Mouse (Mus musculus) neural tube, embryonic 13.5 days (tissue): ENCODE measurements around the gene Dlgap1. TPM values are rescaled to one million over a fixed set of nuclear protein-coding genes. Genes with fewer than 3 reads are reported as not detected.

Experiments
- ATAC-seq: fragments of 200-750 bp; cut with Nextera tagmentation; 2 replicates; pipeline ENCODE4 v1.8.0; 2017; ENCODE audit warnings: low read depth, mild to moderate bottlenecking, moderate TSS enrichment, moderate library complexity
- H3K27ac ChIP-seq: fragments of 300-500 bp; sonication (generic); replicated peaks from 2 replicates; pipeline ENCODE4 v1.5.1; 2015; ENCODE audit warnings: moderate library complexity, mild to moderate bottlenecking, inconsistent platforms
- H3K27me3 ChIP-seq: fragments of 300-500 bp; sonication (generic); 2 replicates; pipeline ENCODE4 v1.6.1; 2015; ENCODE audit warnings: mild to moderate bottlenecking, inconsistent platforms
- H3K36me3 ChIP-seq: fragments of 300-500 bp; sonication (generic); 2 replicates; pipeline ENCODE4 v1.6.1; 2015; ENCODE audit warnings: mild to moderate bottlenecking, inconsistent platforms
- H3K4me1 ChIP-seq: fragments of 300-500 bp; sonication (generic); replicated peaks from 2 replicates; pipeline ENCODE4 v1.6.1; 2015; ENCODE audit warnings: inconsistent platforms
- H3K4me2 ChIP-seq: fragments of 300-500 bp; sonication (generic); 2 replicates; pipeline ENCODE4 v1.6.1; 2015; ENCODE audit warnings: inconsistent platforms, mild to moderate bottlenecking, moderate library complexity
- H3K4me3 ChIP-seq: fragments of 300-500 bp; sonication (generic); 2 replicates; pipeline ENCODE4 v1.5.1; 2015; ENCODE audit warnings: mild to moderate bottlenecking, inconsistent platforms
- H3K9ac ChIP-seq: fragments of 300-500 bp; sonication (generic); 2 replicates; pipeline ENCODE4 v1.6.1; 2015; ENCODE audit warnings: moderate library complexity, mild to moderate bottlenecking, inconsistent platforms
- H3K9me3 ChIP-seq: fragments of 300-500 bp; sonication (generic); 2 replicates; pipeline ENCODE4 v1.6.1; 2016; ENCODE audit warnings: inconsistent platforms
- WGBS: fragments of 180-500 bp; shearing (Covaris S2); methylation state at CpG from one replicate; pipeline ENCODE4 v1.1.7; 2015; 5-methylcytosine and 5-hydroxymethylcytosine counted together
- polyA plus RNA-seq: library from polyadenylated mRNA; unstranded; fragments of >200 nt; fragmentation: Nextera tagmentation; extraction: Ambion mirVana; gene quantifications from 2 replicates; pipeline ENCODE4 v1.2.1, GENCODE M21; 2015

Gene Dlgap1
- polyA plus RNA-seq, 1 experiment from 2014 or later: 19.2 TPM

DNA sequence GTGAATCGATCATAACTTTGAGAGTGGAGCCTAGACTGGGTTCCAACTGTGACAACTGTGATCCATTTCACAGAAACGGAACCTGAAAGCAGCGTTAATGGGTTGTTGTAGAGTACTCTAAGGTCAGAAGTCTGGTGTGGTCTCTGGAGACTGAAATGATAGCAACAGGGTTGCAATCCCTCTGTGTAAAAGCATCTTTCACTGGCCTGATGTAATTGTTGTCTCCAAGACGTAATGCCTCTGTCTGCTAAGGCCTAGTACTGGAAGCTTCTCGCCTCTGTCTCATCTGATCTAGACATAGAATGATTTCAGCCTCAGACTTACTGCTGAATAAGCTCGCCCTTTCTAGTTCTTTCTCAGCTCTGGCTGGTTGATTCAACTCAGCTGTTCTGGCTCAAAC is 721.3 kb downstream of the Dlgap1 start:
- H3K4me3 ChIP-seq: no peak overlapping the region

DNA sequence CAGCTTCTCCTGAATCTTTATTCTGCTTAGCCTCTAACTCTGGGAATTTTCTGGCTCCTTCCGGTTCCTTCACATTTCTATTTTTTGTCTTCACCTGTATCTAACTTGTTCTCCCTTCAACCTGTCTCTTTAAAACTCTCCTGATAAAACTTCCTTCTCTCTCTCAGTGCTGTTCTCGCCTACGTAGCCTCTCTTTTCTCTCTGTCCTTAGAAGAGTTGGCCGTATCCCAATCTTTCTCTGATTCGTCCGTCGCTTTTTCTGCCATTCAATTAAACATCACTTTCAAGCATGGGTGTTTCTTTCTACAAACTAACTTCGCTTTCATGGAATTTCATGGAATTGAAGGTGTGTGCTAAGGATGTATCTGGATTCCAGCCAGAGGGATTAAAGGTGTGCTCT is 721.7 kb downstream of the Dlgap1 start:
- 92% methylated on average over 8 of the region's 8 CpGs for WGBS
- H3K4me3 ChIP-seq: no peak overlapping the region
- H3K27ac ChIP-seq: no peak overlapping the region
- H3K9me3 ChIP-seq: no peaks in the 10 kb centered on the region
- ATAC-seq: no peak
- H3K9ac ChIP-seq: no peak overlapping the region
- H3K27me3 ChIP-seq: no peaks in the 10 kb centered on the region
- no peaks in the 10 kb centered on the region for H3K36me3 ChIP-seq
- no peaks in the 10 kb centered on the region for H3K4me1 ChIP-seq
- no peak overlapping the region for H3K4me2 ChIP-seq

More for the DNA sequence above, 721.3 kb downstream of the Dlgap1 start:
- Histone ChIP-seq H3K4me1 (no peaks in the 10 kb centered on the region), H3K9ac (no peak overlapping the region), H3K4me2 (no peak overlapping the region), H3K27me3 (no peaks in the 10 kb centered on the region), H3K27ac (no peak overlapping the region), H3K36me3 (no peaks in the 10 kb centered on the region), H3K9me3 (no peaks in the 10 kb centered on the region)
- 88% methylated on average over 6 of the region's 6 CpGs for WGBS
- ATAC-seq: no peak

DNA sequence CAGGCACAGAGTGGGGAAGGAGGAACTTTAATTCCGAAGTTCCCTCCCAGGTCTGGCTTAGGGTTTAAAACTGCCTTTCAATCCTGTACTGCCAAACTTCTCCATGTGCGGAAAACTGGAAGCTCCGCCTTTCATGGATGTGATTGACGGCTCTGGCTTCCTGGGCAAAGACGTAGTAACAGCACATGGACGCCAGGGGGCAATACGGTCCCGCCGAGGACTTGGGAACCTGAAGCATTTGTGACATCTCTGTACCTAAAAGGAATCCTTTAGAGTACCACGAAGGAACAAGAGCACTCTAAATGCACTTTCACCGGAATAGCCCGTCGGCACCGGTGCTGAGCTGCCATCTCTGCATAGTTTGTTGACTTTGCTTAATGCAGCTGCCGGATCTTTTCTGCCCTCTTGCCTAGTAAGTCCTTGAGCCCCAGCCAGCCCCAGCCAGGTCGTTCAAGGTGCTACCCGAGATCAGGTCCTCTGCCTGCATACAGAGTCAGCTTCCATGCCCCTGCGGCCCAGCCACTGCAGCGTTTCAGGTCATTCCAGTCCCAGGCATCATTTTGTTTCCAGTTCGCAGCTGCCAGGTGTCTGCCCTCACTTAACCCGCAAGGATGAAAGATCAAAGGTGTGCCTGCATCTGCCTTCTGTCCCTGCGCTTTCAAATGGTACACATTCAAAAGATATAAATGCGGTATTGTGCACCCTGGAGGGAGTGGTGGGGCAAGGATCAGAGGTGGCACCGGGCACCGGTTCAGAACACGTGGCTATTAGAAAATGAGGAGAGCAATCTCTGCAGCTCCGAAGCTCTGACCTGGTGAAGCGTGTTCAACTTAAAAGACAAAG is 738.3 kb downstream of the Dlgap1 start:
- peak; percentile 70 for ATAC-seq
- peaks cover 9% of the 10 kb centered on the region for H3K4me1 ChIP-seq
- H3K27me3 ChIP-seq: peaks cover 7% of the 10 kb centered on the region; the same call in 1 of the 2 replicates
- no peaks in the 10 kb centered on the region for H3K9me3 ChIP-seq
- H3K9ac ChIP-seq: peak overlapping the region; percentile 58
- H3K4me3 ChIP-seq: peak overlapping the region; percentile 30
- H3K4me2 ChIP-seq: peak overlapping the region; percentile 59
- no peak overlapping the region for H3K27ac ChIP-seq
- WGBS: 7% methylated on average over 28 of the region's 28 CpGs
- H3K36me3 ChIP-seq: no peaks in the 10 kb centered on the region

DNA sequence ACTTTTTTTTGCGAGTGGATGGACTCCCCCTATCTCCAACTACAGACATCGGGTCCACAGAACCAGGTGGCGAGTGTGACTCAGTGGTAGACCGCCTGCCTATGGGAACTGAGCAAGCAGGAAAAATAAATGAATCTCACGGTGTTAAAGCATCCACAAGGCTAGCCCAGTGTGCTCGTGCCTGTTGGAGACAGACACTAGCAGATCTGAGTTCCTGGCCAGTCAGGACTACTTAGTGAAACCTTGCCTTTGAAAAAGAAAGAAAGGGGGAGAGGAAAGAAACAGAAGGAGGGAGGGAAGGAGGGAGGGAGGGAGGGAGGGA is 738.9 kb downstream of the Dlgap1 start:
- H3K9me3 ChIP-seq: no peaks in the 10 kb centered on the region
- peaks cover 9% of the 10 kb centered on the region for H3K4me1 ChIP-seq
- H3K9ac ChIP-seq: no peak overlapping the region
- H3K27ac ChIP-seq: no peak overlapping the region
- peaks cover 7% of the 10 kb centered on the region; the same call in 1 of the 2 replicates for H3K27me3 ChIP-seq
- peak overlapping the region; percentile 59 for H3K4me2 ChIP-seq
- peak overlapping the region; percentile 30; the same call in 1 of the 2 replicates for H3K4me3 ChIP-seq
- ATAC-seq: 0 out of 2 replicates have a peak, but pooled peaks have one; percentile 20
- WGBS: 41% methylated on average over 6 of the region's 6 CpGs
- no peaks in the 10 kb centered on the region for H3K36me3 ChIP-seq

DNA sequence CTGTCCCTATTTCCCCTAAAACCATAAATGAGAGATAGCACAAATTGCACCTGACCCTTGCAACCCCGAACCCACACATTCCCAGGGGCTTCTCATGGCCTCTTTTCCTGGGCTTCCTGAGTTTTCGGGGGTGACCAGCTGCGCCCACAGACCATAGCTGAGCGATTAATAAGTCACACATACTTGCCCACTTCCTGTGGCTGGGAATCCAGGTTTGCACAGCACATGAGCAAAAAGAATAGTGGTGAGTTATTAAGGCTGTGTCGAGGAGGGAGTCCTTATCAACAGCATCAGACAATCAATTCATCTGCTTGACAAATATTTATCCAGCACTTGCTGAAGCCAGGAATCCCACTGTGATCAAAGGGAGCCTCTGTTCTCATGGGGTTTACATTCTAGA is 740.7 kb downstream of the Dlgap1 start:
- H3K4me2 ChIP-seq: no peak overlapping the region
- H3K36me3 ChIP-seq: no peaks in the 10 kb centered on the region
- H3K4me3 ChIP-seq: no peak overlapping the region
- no peaks in the 10 kb centered on the region for H3K9me3 ChIP-seq
- 70% methylated on average over 5 of the region's 5 CpGs for WGBS
- ATAC-seq: no peak
- peaks cover 9% of the 10 kb centered on the region for H3K4me1 ChIP-seq
- no peak overlapping the region for H3K9ac ChIP-seq
- H3K27ac ChIP-seq: no peak overlapping the region
- H3K27me3 ChIP-seq: peaks cover 7% of the 10 kb centered on the region; the same call in 1 of the 2 replicates

DNA sequence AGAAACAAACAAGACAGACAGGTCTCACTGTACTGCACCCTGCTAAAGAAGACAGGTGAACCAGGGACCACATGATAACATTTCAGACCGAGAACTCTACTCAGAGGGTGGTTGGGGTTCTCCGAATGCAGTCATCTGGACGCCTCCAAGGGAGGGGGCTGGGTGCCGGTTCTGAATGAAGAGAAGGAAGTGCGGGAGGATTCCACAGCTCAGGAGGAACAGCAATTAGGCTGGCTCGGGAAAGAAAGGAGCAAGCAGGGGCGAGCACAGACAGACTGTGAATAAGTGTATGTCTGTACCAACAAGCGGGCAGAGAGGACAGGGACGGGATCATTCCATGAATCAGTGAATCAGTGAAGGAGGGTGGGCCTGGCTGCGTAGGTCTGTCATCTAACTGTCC is 744.6 kb downstream of the Dlgap1 start:
- no peak for ATAC-seq
- H3K9me3 ChIP-seq: no peaks in the 10 kb centered on the region
- H3K4me3 ChIP-seq: no peak overlapping the region
- H3K27me3 ChIP-seq: no peaks in the 10 kb centered on the region
- no peaks in the 10 kb centered on the region for H3K36me3 ChIP-seq
- H3K27ac ChIP-seq: no peak overlapping the region
- no peaks in the 10 kb centered on the region for H3K4me1 ChIP-seq
- no peak overlapping the region for H3K9ac ChIP-seq
- no peak overlapping the region for H3K4me2 ChIP-seq
- WGBS: 58% methylated on average over 10 of the region's 10 CpGs

DNA sequence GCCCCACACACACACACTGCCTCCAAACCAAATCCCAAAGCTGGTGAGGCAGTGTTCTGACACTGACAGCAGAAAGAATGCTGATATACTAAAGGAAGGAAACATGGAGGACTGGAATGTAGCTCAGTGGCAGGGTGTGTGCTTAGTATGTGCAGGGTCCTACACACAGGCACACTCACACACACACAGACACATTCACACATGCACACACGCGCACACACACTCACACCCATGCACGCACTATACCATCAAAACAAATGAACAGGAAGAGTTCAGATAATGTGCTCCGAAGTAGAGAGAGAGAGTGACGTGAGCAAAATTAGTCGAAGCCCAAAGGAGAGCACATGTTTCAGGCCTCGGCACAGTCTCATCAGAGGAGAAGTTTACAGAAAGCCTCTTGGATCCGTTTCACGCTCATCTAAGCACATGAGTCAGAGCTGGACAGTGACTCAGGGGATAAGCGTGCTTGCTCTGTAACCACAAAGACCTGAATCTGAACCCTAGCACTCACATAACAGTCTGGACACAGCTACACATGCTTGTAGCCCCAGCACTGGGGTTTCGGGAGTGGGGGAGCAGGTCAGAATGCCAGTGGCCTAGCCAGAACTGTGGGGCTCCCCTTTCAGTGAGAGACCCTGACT is 750.9 kb downstream of the Dlgap1 start:
- H3K9me3 ChIP-seq: no peaks in the 10 kb centered on the region
- H3K4me3 ChIP-seq: no peak overlapping the region
- H3K36me3 ChIP-seq: no peaks in the 10 kb centered on the region
- ATAC-seq: no peak
- no peaks in the 10 kb centered on the region for H3K4me1 ChIP-seq
- H3K9ac ChIP-seq: no peak overlapping the region
- no peak overlapping the region for H3K4me2 ChIP-seq
- 86% methylated on average over 11 of the region's 11 CpGs for WGBS
- no peaks in the 10 kb centered on the region for H3K27me3 ChIP-seq
- no peak overlapping the region for H3K27ac ChIP-seq

DNA sequence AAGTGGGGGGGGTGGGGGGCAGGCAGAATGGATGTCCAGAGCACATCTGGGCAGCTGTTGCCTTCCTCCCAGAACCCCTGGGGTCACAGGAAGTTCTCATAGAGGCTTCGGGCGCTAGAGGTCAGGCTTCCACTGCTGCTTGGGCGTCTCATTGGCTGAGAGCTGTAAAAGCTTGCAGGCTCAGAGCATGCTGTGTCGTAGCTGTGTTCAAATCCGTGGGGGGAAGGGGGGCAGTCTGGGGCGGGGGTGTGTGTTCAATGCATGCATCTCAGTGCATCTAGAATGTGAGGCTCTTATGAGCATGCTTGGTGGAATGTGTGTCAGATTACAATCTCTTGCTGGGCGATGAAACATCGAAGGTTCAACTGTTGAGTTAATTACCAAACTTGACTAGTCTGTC is 751.9 kb downstream of the Dlgap1 start:
- no peaks in the 10 kb centered on the region for H3K4me1 ChIP-seq
- no peak overlapping the region for H3K27ac ChIP-seq
- no peaks in the 10 kb centered on the region for H3K9me3 ChIP-seq
- H3K9ac ChIP-seq: no peak overlapping the region
- H3K27me3 ChIP-seq: no peaks in the 10 kb centered on the region
- ATAC-seq: no peak
- 28% methylated on average over 8 of the region's 8 CpGs for WGBS
- H3K4me2 ChIP-seq: no peak overlapping the region
- H3K4me3 ChIP-seq: no peak overlapping the region
- no peaks in the 10 kb centered on the region for H3K36me3 ChIP-seq

DNA sequence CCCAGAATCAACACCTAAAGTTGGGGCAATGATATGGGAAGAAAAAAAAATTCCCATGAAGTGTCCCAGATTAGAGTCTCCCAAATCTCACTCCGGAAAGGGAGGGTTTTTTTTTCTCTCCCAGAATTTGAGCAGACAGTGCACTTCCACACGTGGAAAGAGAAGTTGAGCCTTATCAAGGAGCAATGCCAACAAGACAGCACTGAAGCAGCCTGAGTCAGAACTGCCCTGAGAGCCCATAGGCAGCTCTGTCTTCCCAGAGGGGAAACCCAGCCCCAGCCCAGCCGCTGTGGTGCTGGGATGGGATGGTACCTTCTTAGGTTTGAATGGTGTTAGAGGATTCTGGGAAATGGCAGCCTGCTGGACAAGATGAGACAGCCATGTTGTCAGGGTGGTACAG is 753.3 kb downstream of the Dlgap1 start:
- Histone ChIP-seq H3K36me3 (no peaks in the 10 kb centered on the region), H3K27ac (no peak overlapping the region), H3K27me3 (no peaks in the 10 kb centered on the region), H3K4me2 (no peak overlapping the region), H3K9ac (no peak overlapping the region), H3K9me3 (no peaks in the 10 kb centered on the region), H3K4me3 (no peak overlapping the region), H3K4me1 (no peaks in the 10 kb centered on the region)
- 83% methylated on average over 3 of the region's 3 CpGs for WGBS
- ATAC-seq: no peak

DNA sequence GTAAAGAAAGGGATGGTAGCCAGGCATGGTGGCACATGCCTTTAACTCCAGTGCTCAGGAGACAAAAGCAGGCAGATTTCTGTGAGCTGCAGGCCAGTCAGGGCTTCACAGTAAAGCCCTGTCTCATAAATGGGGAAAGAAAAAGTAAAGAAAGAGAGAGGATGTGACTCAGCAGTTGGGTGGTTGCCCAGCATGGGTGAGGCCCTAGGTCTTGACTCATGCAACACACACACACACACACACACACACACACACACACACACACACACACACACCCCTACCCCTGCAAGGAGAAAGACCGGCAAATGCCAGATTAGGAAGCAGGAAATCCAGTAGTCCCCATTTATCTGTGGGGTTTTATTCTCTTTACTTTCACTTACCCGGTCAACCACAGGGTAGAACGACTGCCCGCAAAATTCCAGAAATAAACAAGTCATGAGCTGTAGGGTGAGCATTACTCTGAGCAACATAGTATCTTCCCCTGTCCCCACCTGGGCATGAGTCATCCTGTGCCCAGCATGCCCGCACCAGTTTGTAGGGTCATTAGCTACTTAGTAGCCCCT is 759.9 kb downstream of the Dlgap1 start:
- no peaks in the 10 kb centered on the region for H3K27me3 ChIP-seq
- H3K27ac ChIP-seq: no peak overlapping the region
- no peaks in the 10 kb centered on the region for H3K36me3 ChIP-seq
- H3K9me3 ChIP-seq: no peaks in the 10 kb centered on the region
- no peak for ATAC-seq
- no peak overlapping the region for H3K9ac ChIP-seq
- WGBS: 86% methylated on average over 5 of the region's 5 CpGs
- H3K4me2 ChIP-seq: no peak overlapping the region
- no peak overlapping the region for H3K4me3 ChIP-seq
- no peaks in the 10 kb centered on the region for H3K4me1 ChIP-seq

DNA sequence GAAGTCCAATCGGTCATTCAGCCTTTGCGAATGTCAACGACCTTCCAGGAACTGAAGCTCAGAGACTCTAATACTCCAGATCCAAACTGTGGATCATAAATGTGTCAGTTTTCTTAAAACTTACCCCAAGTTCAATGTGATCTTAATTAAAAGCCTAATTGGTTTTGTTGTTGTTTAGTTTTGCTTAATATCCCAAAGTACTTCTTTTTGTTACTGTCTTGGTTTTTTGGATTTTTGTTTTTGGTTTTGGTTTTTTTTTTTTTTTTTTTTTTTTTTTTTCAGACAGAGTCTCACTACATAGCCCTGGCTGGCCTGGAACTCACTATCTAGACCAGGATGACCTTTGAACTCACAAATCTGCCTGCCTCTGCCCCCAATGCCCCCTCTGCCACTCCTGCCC is 765.9 kb downstream of the Dlgap1 start:
- H3K36me3 ChIP-seq: no peaks in the 10 kb centered on the region
- H3K9me3 ChIP-seq: no peaks in the 10 kb centered on the region
- 92% methylated on average over 3 of the region's 3 CpGs for WGBS
- no peak overlapping the region for H3K9ac ChIP-seq
- peaks cover 18% of the 10 kb centered on the region for H3K4me1 ChIP-seq
- H3K27me3 ChIP-seq: no peaks in the 10 kb centered on the region
- H3K4me2 ChIP-seq: no peak overlapping the region
- ATAC-seq: no peak
- no peak overlapping the region for H3K4me3 ChIP-seq
- no peak overlapping the region for H3K27ac ChIP-seq

DNA sequence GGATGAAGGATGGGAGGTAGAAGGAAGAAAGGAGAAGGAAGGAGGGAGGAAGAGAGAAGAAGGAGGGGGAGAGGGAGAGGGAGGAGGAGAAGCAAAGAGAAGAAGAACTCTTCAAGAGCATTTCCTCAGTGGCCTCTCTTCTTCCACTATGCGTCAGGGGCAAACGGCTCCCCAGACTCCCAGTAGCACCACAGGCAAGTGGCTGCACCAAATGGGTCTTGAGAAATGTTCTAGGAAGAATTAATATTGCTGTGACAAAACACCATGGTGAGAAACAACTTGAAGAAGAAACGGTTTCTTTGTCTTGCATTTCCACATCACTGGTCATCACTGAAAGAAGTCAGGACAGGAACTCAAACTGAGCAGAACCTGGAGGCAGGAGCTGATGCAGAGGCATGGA is 766.5 kb downstream of the Dlgap1 start:
- Histone ChIP-seq H3K9ac (no peak overlapping the region), H3K27me3 (no peaks in the 10 kb centered on the region), H3K4me1 (peaks cover 18% of the 10 kb centered on the region), H3K9me3 (no peaks in the 10 kb centered on the region), H3K36me3 (no peaks in the 10 kb centered on the region), H3K27ac (no peak overlapping the region), H3K4me2 (no peak overlapping the region), H3K4me3 (no peak overlapping the region)
- no peak for ATAC-seq
- 78% methylated on average over 3 of the region's 3 CpGs for WGBS
